In genomic region chr12:103565151-103565550, GRCm38 (mm10) we compare ENCODE assay signal across 15 mouse cellular contexts. TPM values are rescaled to one million over a fixed set of nuclear protein-coding genes. Genes with fewer than 3 reads are reported as not detected.
DNase-seq lines count a peak whose midpoint lies in the region; ATAC-seq and TF ChIP-seq lines count a peak whose summit lies in the region.
"Had no signal": no experiment of that assay in that cellular context is flagged by ENCODE, and none has a peak within 500 bp of the region (broad histone marks: within the 10 kb centered on the region; RNA-seq: fewer than 3 reads in every experiment).

No protein-coding gene starts in this region.

- H3K4me2 ChIP-seq in lung, postnatal 0 days (replicated peaks; ENCODE audit: low read depth, low read length), result no peak overlapping the region
- H3K4me2 ChIP-seq: heart, embryonic 12.5 days; hindbrain, embryonic 15.5 days; limb, embryonic 15.5 days; midbrain, embryonic 13.5 days had no signal

- DNase-seq in frontal cortex, postnatal 14 days (ENCODE audit: low spot score in 2 of 2), result no peak
- peak; percentile 66 for DNase-seq in lung, postnatal 0 days (ENCODE audit: low spot score)
- no peak for DNase-seq in lung, postnatal 14 days
- DNase-seq in MEL (ENCODE audit: low read depth, low spot score), result peak; percentile 25
- no peak for DNase-seq in ovary, adult 18-20 months (ENCODE audit: low spot score)
- DNase-seq: cerebellum, adult 9-10 months; kidney, postnatal 4 days; thymus, postnatal 4 days had no signal

- 51% methylated on average over 7 of the region's 7 CpGs for WGBS in lung, postnatal 0 days

- no peak overlapping the region for H3K4me3 ChIP-seq in lung, postnatal 0 days (ENCODE audit: low read depth, low read length)
- no peak overlapping the region for H3K4me3 ChIP-seq in MEL (ENCODE audit: control insufficient read depth in 1 of 2, insufficient read depth in 1 of 2, low read depth in 2 of 2, low read length in 2 of 2)
- H3K4me3 ChIP-seq: heart, embryonic 12.5 days; hindbrain, embryonic 15.5 days; limb, embryonic 15.5 days; midbrain, embryonic 13.5 days had no signal

- ATAC-seq in frontal cortex, adult (ENCODE audit: low TSS enrichment), result peak; percentile 55; the same call in 1 of the 2 replicates
- ATAC-seq in lung, postnatal 0 days, result peak; percentile 91
- no peak for ATAC-seq in CD4-positive, CD25-positive, alpha-beta regulatory T cell, adult 4 months
- ATAC-seq: intestine, postnatal 0 days; midbrain, embryonic 13.5 days had no signal

- no peak for TF ChIP-seq CTCF in lung, postnatal 0 days (IDR thresholded peaks at IDR 0.05)
- no peak for TF ChIP-seq CTCF in MEL (IDR thresholded peaks at IDR 0.05 in 2 of 3, conservative IDR thresholded peaks at IDR 0.05 in 1 of 3; ENCODE audit: control insufficient read depth in 1 of 3, insufficient read depth in 1 of 3, low read depth in 2 of 3, low read length in 3 of 3, poor library complexity in 1 of 3, severe bottlenecking in 1 of 3)

- H3K27ac ChIP-seq in lung, postnatal 0 days (ENCODE audit: low read length), result no peak overlapping the region
- H3K27ac ChIP-seq in MEL (ENCODE audit: control insufficient read depth, low read depth, low read length), result no peak overlapping the region
- H3K27ac ChIP-seq: hindbrain, embryonic 15.5 days; limb, embryonic 15.5 days; midbrain, embryonic 13.5 days had no signal

- no peaks in the 10 kb centered on the region for H3K4me1 ChIP-seq in lung, postnatal 0 days (ENCODE audit: insufficient read depth, low read depth, low read length)
- H3K4me1 ChIP-seq in MEL (ENCODE audit: control insufficient read depth in 1 of 2, insufficient read depth in 2 of 2, low read length in 2 of 2), result no peaks in the 10 kb centered on the region
- H3K4me1 ChIP-seq: heart, embryonic 12.5 days; hindbrain, embryonic 15.5 days; limb, embryonic 15.5 days; midbrain, embryonic 13.5 days had no signal

- no peaks in the 10 kb centered on the region for H3K79me2 ChIP-seq in MEL (ENCODE audit: control insufficient read depth, insufficient read depth, low read length, poor library complexity)

- H3K9ac ChIP-seq in lung, postnatal 0 days (replicated peaks; ENCODE audit: low read depth), result no peak overlapping the region
- H3K9ac ChIP-seq in MEL (ENCODE audit: control insufficient read depth, low read depth, low read length, poor library complexity, severe bottlenecking), result no peak overlapping the region
- H3K9ac ChIP-seq: heart, embryonic 12.5 days; hindbrain, embryonic 15.5 days; limb, embryonic 15.5 days; midbrain, embryonic 13.5 days had no signal

- H3K36me3 ChIP-seq in lung, postnatal 0 days (ENCODE audit: insufficient read depth, low read length), result no peaks in the 10 kb centered on the region
- H3K36me3 ChIP-seq in MEL (ENCODE audit: control insufficient read depth in 1 of 2, insufficient read depth in 2 of 2, low read length in 2 of 2), result no peaks in the 10 kb centered on the region
- H3K36me3 ChIP-seq: heart, embryonic 12.5 days; hindbrain, embryonic 15.5 days; limb, embryonic 15.5 days; midbrain, embryonic 13.5 days had no signal

- H3K9me3 ChIP-seq in lung, postnatal 0 days (ENCODE audit: low read length), result no peaks in the 10 kb centered on the region
- H3K9me3 ChIP-seq in MEL (replicated peaks; ENCODE audit: insufficient read depth, low read length), result no peaks in the 10 kb centered on the region
- H3K9me3 ChIP-seq: heart, embryonic 12.5 days; hindbrain, embryonic 15.5 days; limb, embryonic 15.5 days; midbrain, embryonic 13.5 days had no signal

- no peaks in the 10 kb centered on the region for H3K27me3 ChIP-seq in lung, postnatal 0 days (replicated peaks; ENCODE audit: insufficient read depth, low read length)
- no peaks in the 10 kb centered on the region for H3K27me3 ChIP-seq in MEL (ENCODE audit: control insufficient read depth in 1 of 2, insufficient read depth in 2 of 2, low read length in 2 of 2)
- H3K27me3 ChIP-seq: heart, embryonic 12.5 days; hindbrain, embryonic 15.5 days; limb, embryonic 15.5 days; midbrain, embryonic 13.5 days had no signal

- TF ChIP-seq POLR2A in MEL (IDR thresholded peaks at IDR 0.05; ENCODE audit: control insufficient read depth in 1 of 2, insufficient read depth in 1 of 2, low read depth in 1 of 2, low read length in 2 of 2, poor library complexity in 1 of 2), result no peak

- no peak for TF ChIP-seq RAD21 in MEL (IDR thresholded peaks at IDR 0.05; ENCODE audit: low read depth, low read length)

- TF ChIP-seq EP300 in lung, postnatal 0 days (IDR thresholded peaks at IDR 0.05), result peak; percentile 89
- TF ChIP-seq EP300 in MEL (IDR thresholded peaks at IDR 0.05; ENCODE audit: low read depth in 1 of 2, low read length in 2 of 2), result no peak

TF ChIP-seq in MEL, 35 proteins besides CTCF, POLR2A, EP300 and RAD21:
- no peak for TF ChIP-seq JUND (IDR thresholded peaks at IDR 0.05; ENCODE audit: low read depth, low read length)
- TF ChIP-seq USF2 (IDR thresholded peaks at IDR 0.05; ENCODE audit: borderline replicate concordance in 1 of 2, insufficient read depth in 1 of 2, low read depth in 1 of 2, low read length in 2 of 2), result no peak
- no peak for TF ChIP-seq ZC3H11A (IDR thresholded peaks at IDR 0.05; ENCODE audit: low read depth, low read length)
- TF ChIP-seq SIN3A (IDR thresholded peaks at IDR 0.05; ENCODE audit: low read length), result no peak
- no peak for TF ChIP-seq TCF12 (IDR thresholded peaks at IDR 0.05; ENCODE audit: low read depth, low read length)
- TF ChIP-seq ZMIZ1 (IDR thresholded peaks at IDR 0.05; ENCODE audit: low read depth, low read length), result no peak

RNA-seq across cellular contexts. Expression of gene Ppp4r4, which starts 33.1 kb away (rescaled TPM):
- polyA plus RNA-seq in lung, postnatal 0 days (2015; fragmentation: Nextera tagmentation; extraction: Ambion mirVana), result 6.1 and 6.3 TPM in 2 replicates
- 1.0 and 1.3 TPM in 2 replicates for total RNA-seq in MEL (2012; rRNA removed)
- 1 to 10 TPM in 1 of 2 experiments, not detected in 1; 3.0 TPM for polyA plus RNA-seq in MEL (2012; ENCODE audit: insufficient read depth in 1 of 2, insufficient read length in 2 of 2, low read depth in 1 of 2, low replicate concordance in 2 of 2, missing spikeins in 1 of 2)
- polyA plus RNA-seq in CD4-positive, CD25-positive, alpha-beta regulatory T cell, adult 4 months (2017; shearing (Covaris generic)), result under 1 TPM in 1 of 2 experiments, not detected in 1; 0.36 TPM

Comparison
In these comparisons a context has a peak if more than half of its experiments do, and no peak if none do; other contexts are left out.
1. DNase-seq: peak in lung, postnatal 0 days (single experiment) and MEL (single experiment); none in frontal cortex, postnatal 14 days (0 of 2), lung, postnatal 14 days (single experiment) and ovary, adult 18-20 months (single experiment).